Mouse (Mus musculus) retina, adult 2 months (tissue): ENCODE measurements around the gene Smoc1.

Experiments
- DNase-seq: peaks from one replicate; pipeline ENCODE4 v3.0.0-alpha.2; 2012; ENCODE audit warnings: low read depth, low spot score

Smoc1 gene

GRCm38 (mm10) chr12:81225966-81226577 lies 199.5 kb downstream of the Smoc1 start:
- peak; percentile 23 for DNase-seq

- DNase-seq: no peak
These were observed 200.0 kb downstream of the Smoc1 start for GRCm38 (mm10) chr12:81226590-81226989.

GRCm38 (mm10) chr12:81227767-81228460 lies 201.3 kb downstream of the Smoc1 start:
- DNase-seq: no peak

GRCm38 (mm10) chr12:81233746-81234380 lies 207.3 kb downstream of the Smoc1 start:
- no peak for DNase-seq

- DNase-seq: no peak
These were observed 209.1 kb downstream of the Smoc1 start for GRCm38 (mm10) chr12:81235456-81236330.
